Mouse (Mus musculus): ENCODE results near the gene Hes6. TPM values are rescaled to one million over a fixed set of nuclear protein-coding genes. Genes with fewer than 3 reads are reported as not detected.

The Hes6 gene
- polyA plus RNA-seq, 1 experiment from 2014 or later = 316 TPM

DNA sequence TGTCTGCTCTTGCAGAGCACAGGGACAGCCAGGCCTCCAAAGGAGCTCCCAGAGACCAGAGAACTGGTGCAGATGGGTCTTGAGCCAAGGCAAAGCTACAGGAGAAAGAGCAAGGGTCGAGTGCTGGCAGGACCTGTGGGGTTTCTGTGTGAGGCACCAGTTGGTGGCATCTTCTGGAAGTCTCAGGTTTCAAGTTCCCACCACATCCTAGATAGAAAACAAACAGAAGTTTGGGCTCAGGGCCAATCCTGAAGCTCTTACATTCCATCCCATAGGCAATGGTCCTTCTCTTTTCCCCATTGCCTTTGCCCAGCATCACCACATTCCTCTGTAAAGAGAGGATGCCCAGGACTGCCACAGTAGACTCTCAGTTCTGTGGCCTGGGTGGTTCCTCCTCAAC is 8.9 kb downstream of the Hes6 start:
- H3K9ac ChIP-seq (ENCODE audit: low read length) = no peak overlapping the region
- no peak overlapping the region for H3K4me2 ChIP-seq (ENCODE audit: low read depth)
- H3K27ac ChIP-seq (ENCODE audit: low read depth, low read length) = no peak overlapping the region
- no peaks in the 10 kb centered on the region for H3K27me3 ChIP-seq (ENCODE audit: control insufficient read depth, insufficient read depth, low read length)
- no peaks in the 10 kb centered on the region for H3K9me3 ChIP-seq (ENCODE audit: control insufficient read depth, low read length)
- no peak for DNase-seq (ENCODE audit: low spot score)
- ATAC-seq (ENCODE audit: insufficient read depth, low FRiP score, low TSS enrichment) = no peak
- H3K4me3 ChIP-seq (ENCODE audit: low read depth, low read length) = no peak overlapping the region
- H3K4me1 ChIP-seq (ENCODE audit: control insufficient read depth, insufficient read depth, low read length) = no peaks in the 10 kb centered on the region
- 21% methylated on average over 1 of the region's 1 CpGs for WGBS
- H3K36me3 ChIP-seq (ENCODE audit: control insufficient read depth, insufficient read depth, low read length) = no peaks in the 10 kb centered on the region

DNA sequence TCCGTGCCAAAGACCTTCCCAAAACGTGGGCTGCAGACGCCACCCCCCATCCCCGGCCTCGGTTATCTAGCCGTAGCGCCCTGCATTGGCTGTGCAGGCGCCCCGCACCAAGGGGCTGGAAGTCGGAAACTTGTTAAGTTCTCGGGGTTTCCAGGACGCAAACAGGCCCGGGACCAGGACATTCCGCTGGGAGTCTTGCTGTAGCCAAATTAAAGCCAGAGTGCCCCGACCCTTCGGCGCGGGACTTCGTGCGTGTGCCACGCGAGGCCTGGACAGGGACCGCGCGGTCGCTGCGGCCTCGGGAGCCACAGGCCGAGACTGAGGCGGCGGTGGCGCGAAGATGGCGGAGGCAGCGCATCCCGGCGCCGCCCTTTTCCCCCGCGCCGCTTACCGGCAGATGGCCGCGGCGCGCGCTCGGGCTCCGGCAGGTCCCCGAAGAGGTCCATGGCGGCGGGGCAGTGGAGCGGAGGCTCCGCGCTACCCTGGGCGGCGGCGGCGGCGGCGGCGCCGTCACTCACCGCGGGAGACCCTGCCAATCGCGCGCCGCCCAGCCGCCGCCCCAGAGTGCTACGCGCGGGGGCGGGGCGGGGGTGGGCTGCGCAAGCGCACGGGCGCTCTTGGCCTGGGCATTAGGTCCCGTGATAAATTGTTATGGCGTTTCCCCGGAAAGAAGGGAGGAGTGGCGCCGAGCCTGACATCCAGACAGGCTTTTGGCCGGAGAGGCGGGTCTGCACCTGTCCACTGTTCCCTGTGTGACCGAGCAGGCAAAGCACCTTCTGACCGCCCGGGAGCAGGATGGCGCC is 15.4 kb downstream of the Hes6 start, which contains the start of gene Ilkap:
Gene Ilkap, minus strand, starts transcription at position 556 of the 803 bp plus-strand sequence.
- peak; percentile 92 for DNase-seq (ENCODE audit: low spot score)
- Histone ChIP-seq H3K27ac (ENCODE audit: low read depth, low read length) (peak within 1 kb of the TSS; percentile 67), H3K9me3 (ENCODE audit: control insufficient read depth, low read length) (no peaks in the 10 kb centered on the region), H3K4me1 (ENCODE audit: control insufficient read depth, insufficient read depth, low read length) (peaks cover 12% of the 10 kb centered on the region), H3K4me3 (ENCODE audit: low read depth, low read length) (peak within 1 kb of the TSS; percentile 86), H3K4me2 (ENCODE audit: low read depth) (peak within 1 kb of the TSS; percentile 90), H3K36me3 (ENCODE audit: control insufficient read depth, insufficient read depth, low read length) (no peaks in the 10 kb centered on the region; the same call in 1 of the 2 replicates), H3K27me3 (ENCODE audit: control insufficient read depth, insufficient read depth, low read length) (no peaks in the 10 kb centered on the region), H3K9ac (ENCODE audit: low read length) (peak within 1 kb of the TSS; percentile 86)
- peak; percentile 92 for ATAC-seq (ENCODE audit: insufficient read depth, low FRiP score, low TSS enrichment)
- under 1% methylated on average over 60 of the region's 91 CpGs for WGBS

DNA sequence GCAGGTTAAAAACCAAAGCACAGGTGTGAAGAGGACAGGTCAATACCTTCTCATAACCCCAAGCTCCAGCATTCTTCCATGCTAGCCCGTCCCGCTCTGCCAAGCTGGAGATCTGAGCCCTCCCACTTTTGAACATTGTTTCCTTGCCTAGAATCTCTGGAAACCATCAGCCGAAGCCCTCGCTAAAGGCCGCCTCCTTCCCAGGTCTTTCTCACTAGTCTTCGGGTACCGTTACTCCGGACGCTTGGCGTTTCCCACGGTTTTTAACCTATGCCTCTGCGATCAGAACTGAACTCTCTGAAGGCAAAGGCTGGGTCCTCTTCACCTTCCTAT is 15.9 kb downstream of the Hes6 start:
- WGBS = under 1% methylated on average over 12 of the region's 12 CpGs
- peak overlapping the region; percentile 90 for H3K4me2 ChIP-seq (ENCODE audit: low read depth)
- no peaks in the 10 kb centered on the region for H3K27me3 ChIP-seq (ENCODE audit: control insufficient read depth, insufficient read depth, low read length)
- H3K9ac ChIP-seq (ENCODE audit: low read length) = peak overlapping the region; percentile 86
- no peak for ATAC-seq (ENCODE audit: insufficient read depth, low FRiP score, low TSS enrichment)
- H3K9me3 ChIP-seq (ENCODE audit: control insufficient read depth, low read length) = no peaks in the 10 kb centered on the region
- H3K36me3 ChIP-seq (ENCODE audit: control insufficient read depth, insufficient read depth, low read length) = no peaks in the 10 kb centered on the region; the same call in 1 of the 2 replicates
- peak overlapping the region; percentile 86 for H3K4me3 ChIP-seq (ENCODE audit: low read depth, low read length)
- peaks cover 12% of the 10 kb centered on the region for H3K4me1 ChIP-seq (ENCODE audit: control insufficient read depth, insufficient read depth, low read length)
- no peak for DNase-seq (ENCODE audit: low spot score)
- peak overlapping the region; percentile 67; the same call in 1 of the 2 replicates for H3K27ac ChIP-seq (ENCODE audit: low read depth, low read length)

DNA sequence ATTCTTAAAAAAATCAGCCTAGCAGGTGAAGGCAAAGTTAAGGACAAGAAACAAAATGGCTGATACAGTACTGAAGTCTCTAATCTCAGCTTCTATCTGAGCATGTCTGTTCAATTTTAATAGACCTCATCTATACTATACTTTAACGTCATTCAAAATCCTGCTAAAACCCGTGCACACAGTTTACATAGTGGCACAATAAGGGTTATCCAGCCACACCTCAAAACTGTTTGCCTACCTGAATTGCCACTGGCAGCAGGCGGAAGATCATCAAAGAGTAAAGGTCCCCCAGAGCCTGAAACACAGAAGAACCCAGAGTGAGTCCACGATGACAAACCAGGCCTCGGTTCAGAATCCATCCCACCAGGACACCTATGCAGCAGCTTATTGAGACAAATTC is 23.5 kb downstream of the Hes6 start:
- Histone ChIP-seq H3K4me3 (ENCODE audit: low read depth, low read length) (no peak overlapping the region), H3K9me3 (ENCODE audit: control insufficient read depth, low read length) (no peaks in the 10 kb centered on the region), H3K27me3 (ENCODE audit: control insufficient read depth, insufficient read depth, low read length) (no peaks in the 10 kb centered on the region), H3K4me2 (ENCODE audit: low read depth) (no peak overlapping the region), H3K9ac (ENCODE audit: low read length) (no peak overlapping the region), H3K4me1 (ENCODE audit: control insufficient read depth, insufficient read depth, low read length) (no peaks in the 10 kb centered on the region), H3K27ac (ENCODE audit: low read depth, low read length) (no peak overlapping the region), H3K36me3 (ENCODE audit: control insufficient read depth, insufficient read depth, low read length) (peaks cover 19% of the 10 kb centered on the region)
- 95% methylated on average over 5 of the region's 5 CpGs for WGBS
- DNase-seq (ENCODE audit: low spot score) (no peak), ATAC-seq (ENCODE audit: insufficient read depth, low FRiP score, low TSS enrichment) (no peak)

DNA sequence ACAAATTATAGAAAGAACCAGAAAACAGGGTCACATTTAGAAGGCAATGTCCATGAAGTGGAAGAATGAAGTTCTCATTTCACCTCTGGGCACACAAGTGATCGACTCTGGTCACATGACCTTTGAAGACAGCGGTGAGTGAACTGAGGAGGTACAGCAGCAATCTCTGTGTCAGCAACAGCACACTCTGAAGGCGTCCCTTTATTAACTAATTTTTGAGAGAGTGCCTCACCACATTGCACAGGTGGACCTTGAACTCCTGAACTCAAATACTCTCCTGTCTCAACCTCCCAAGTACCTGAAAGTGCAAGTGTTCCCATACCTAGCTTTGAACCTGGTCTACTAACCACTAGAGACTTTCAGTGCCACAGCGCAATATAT is 32.8 kb downstream of the Hes6 start:
- Histone ChIP-seq H3K27me3 (ENCODE audit: control insufficient read depth, insufficient read depth, low read length) (no peaks in the 10 kb centered on the region), H3K4me1 (ENCODE audit: control insufficient read depth, insufficient read depth, low read length) (no peaks in the 10 kb centered on the region), H3K27ac (ENCODE audit: low read depth, low read length) (no peak overlapping the region), H3K9me3 (ENCODE audit: control insufficient read depth, low read length) (no peaks in the 10 kb centered on the region), H3K4me2 (ENCODE audit: low read depth) (no peak overlapping the region), H3K4me3 (ENCODE audit: low read depth, low read length) (no peak overlapping the region), H3K36me3 (ENCODE audit: control insufficient read depth, insufficient read depth, low read length) (peaks cover 36% of the 10 kb centered on the region), H3K9ac (ENCODE audit: low read length) (no peak overlapping the region)
- ATAC-seq (ENCODE audit: insufficient read depth, low FRiP score, low TSS enrichment) (no peak), DNase-seq (ENCODE audit: low spot score) (no peak)
- 95% methylated on average over 4 of the region's 4 CpGs for WGBS

DNA sequence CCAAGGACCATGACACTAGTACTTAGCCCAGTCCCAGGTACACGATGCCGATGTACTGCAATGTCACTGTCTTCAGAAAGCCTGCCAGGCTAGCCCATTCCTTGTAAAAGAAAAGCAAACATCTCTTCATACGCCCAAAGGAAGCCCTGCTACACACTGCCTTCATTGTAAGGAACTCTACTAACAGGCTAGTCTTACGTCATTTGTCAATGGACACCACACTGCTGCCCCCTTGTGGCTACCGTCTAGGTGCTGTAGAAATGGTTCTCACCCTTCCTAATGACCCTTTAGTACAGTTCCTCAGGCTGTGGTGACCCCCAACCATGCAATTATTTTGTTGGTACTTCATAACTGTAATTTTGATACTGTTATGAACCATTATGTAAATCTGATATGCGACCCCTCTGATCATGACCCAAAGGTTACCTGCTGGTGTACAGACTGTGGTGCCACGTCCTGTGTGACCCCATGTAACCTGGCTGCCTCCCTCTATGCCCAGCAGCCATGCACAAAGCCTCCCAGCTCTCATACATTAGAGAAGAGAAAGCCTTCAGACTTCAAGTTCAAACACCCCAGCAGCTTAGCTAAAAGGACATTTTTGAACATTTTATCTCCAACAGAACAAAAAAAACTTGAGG is 33.3 kb downstream of the Hes6 start:
- Histone ChIP-seq H3K4me2 (ENCODE audit: low read depth) (no peak overlapping the region), H3K4me1 (ENCODE audit: control insufficient read depth, insufficient read depth, low read length) (no peaks in the 10 kb centered on the region), H3K4me3 (ENCODE audit: low read depth, low read length) (no peak overlapping the region), H3K36me3 (ENCODE audit: control insufficient read depth, insufficient read depth, low read length) (peaks cover 38% of the 10 kb centered on the region), H3K27me3 (ENCODE audit: control insufficient read depth, insufficient read depth, low read length) (no peaks in the 10 kb centered on the region), H3K9ac (ENCODE audit: low read length) (no peak overlapping the region), H3K9me3 (ENCODE audit: control insufficient read depth, low read length) (no peaks in the 10 kb centered on the region), H3K27ac (ENCODE audit: low read depth, low read length) (no peak overlapping the region)
- WGBS = 63% methylated on average over 7 of the region's 7 CpGs
- ATAC-seq (ENCODE audit: insufficient read depth, low FRiP score, low TSS enrichment) (no peak; the same call in 1 of the 2 replicates), DNase-seq (ENCODE audit: low spot score) (peak; percentile 85)

DNA sequence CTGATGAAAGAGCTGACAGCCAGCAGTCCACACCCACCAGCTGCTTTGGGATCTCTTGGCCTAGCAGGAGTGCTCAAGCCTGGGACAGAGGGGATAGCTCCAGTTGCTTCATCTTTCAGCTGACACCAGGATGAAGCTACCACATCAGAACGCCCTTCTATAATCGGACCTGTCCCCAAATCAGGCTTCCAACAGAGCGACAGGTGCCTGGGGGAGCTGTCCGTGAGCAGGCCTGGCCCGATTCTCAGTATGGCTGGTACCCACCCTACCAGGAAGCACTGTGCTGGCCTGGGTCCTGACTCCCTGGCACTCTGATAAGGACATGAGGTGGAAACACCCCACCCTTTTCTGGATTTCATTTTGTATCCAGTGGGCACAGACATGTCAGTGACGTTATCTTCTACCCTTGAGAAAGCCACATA is 40.4 kb downstream of the Hes6 start:
- ATAC-seq (ENCODE audit: insufficient read depth, low FRiP score, low TSS enrichment) (no peak), DNase-seq (ENCODE audit: low spot score) (no peak)
- no peak overlapping the region for H3K4me3 ChIP-seq (ENCODE audit: low read depth, low read length)
- no peaks in the 10 kb centered on the region for H3K9me3 ChIP-seq (ENCODE audit: control insufficient read depth, low read length)
- no peak overlapping the region for H3K27ac ChIP-seq (ENCODE audit: low read depth, low read length)
- no peak overlapping the region for H3K4me2 ChIP-seq (ENCODE audit: low read depth)
- WGBS = 95% methylated on average over 6 of the region's 6 CpGs
- peaks cover 32% of the 10 kb centered on the region for H3K36me3 ChIP-seq (ENCODE audit: control insufficient read depth, insufficient read depth, low read length)
- no peaks in the 10 kb centered on the region for H3K4me1 ChIP-seq (ENCODE audit: control insufficient read depth, insufficient read depth, low read length)
- no peak overlapping the region for H3K9ac ChIP-seq (ENCODE audit: low read length)
- H3K27me3 ChIP-seq (ENCODE audit: control insufficient read depth, insufficient read depth, low read length) = no peaks in the 10 kb centered on the region

DNA sequence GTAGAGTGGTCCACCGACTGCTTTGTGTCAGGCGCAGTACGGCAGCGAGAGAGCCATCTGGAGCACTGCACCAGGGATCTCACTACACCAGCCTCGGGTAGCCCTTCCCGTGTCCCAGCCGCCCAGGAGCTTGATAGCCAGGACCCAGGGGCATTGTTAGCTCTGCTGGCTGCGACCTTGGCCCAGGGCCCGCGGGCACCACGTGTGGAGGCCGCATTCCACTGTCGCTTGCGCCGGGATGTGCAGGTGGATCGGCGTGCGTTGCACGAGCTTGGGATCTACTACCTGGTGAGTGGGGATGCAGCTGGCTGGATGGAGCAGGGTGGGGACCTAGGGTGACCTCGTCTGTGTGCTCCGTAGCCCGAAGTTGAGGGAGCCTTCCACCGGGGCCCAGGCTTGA is 43.8 kb downstream of the Hes6 start:
- DNase-seq (ENCODE audit: low spot score) = no peak
- peaks cover 7% of the 10 kb centered on the region; the same call in 1 of the 2 replicates for H3K4me1 ChIP-seq (ENCODE audit: control insufficient read depth, insufficient read depth, low read length)
- peaks cover 11% of the 10 kb centered on the region for H3K36me3 ChIP-seq (ENCODE audit: control insufficient read depth, insufficient read depth, low read length)
- H3K9me3 ChIP-seq (ENCODE audit: control insufficient read depth, low read length) = no peaks in the 10 kb centered on the region
- H3K27ac ChIP-seq (ENCODE audit: low read depth, low read length) = no peak overlapping the region
- H3K9ac ChIP-seq (ENCODE audit: low read length) = no peak overlapping the region
- H3K4me2 ChIP-seq (ENCODE audit: low read depth) = no peak overlapping the region
- ATAC-seq (ENCODE audit: insufficient read depth, low FRiP score, low TSS enrichment) = no peak
- H3K4me3 ChIP-seq (ENCODE audit: low read depth, low read length) = no peak overlapping the region
- 89% methylated on average over 23 of the region's 23 CpGs for WGBS
- H3K27me3 ChIP-seq (ENCODE audit: control insufficient read depth, insufficient read depth, low read length) = peaks cover 3% of the 10 kb centered on the region; the same call in 1 of the 2 replicates

DNA sequence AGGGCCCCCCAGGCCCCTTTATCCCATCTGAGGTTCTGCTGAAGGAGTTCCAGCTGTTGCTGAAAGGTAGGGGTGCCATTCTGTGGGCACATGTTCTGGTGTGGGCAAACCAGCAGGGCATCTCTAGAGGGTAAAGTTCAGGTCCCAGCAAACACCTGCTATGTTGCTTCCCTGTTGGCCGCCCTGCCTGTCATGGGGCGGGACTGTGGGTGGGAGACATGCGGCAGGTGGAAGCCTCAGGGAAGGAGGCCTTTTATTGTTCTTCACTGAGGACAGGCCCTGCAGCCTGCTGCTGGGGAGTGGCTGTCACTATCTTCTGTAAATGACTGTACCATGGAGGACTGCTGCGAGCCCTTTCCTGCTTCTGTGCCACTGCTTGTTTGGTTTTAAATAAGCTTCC is 44.4 kb downstream of the Hes6 start:
- Histone ChIP-seq H3K27me3 (ENCODE audit: control insufficient read depth, insufficient read depth, low read length) (peaks cover 3% of the 10 kb centered on the region; the same call in 1 of the 2 replicates), H3K9ac (ENCODE audit: low read length) (no peak overlapping the region), H3K4me3 (ENCODE audit: low read depth, low read length) (no peak overlapping the region), H3K4me2 (ENCODE audit: low read depth) (no peak overlapping the region), H3K4me1 (ENCODE audit: control insufficient read depth, insufficient read depth, low read length) (peaks cover 7% of the 10 kb centered on the region; the same call in 1 of the 2 replicates), H3K27ac (ENCODE audit: low read depth, low read length) (no peak overlapping the region), H3K9me3 (ENCODE audit: control insufficient read depth, low read length) (no peaks in the 10 kb centered on the region), H3K36me3 (ENCODE audit: control insufficient read depth, insufficient read depth, low read length) (peaks cover 9% of the 10 kb centered on the region)
- ATAC-seq (ENCODE audit: insufficient read depth, low FRiP score, low TSS enrichment) (no peak), DNase-seq (ENCODE audit: low spot score) (no peak)
- WGBS = 62% methylated on average over 4 of the region's 4 CpGs
